Mouse (Mus musculus): ENCODE results near the gene Pigz.
A peak's percentile ranks its signal among the peaks of the same experiment; 100 is the strongest.
"Not testable (repeated sequence)": the region's sequence is repeated elsewhere in the genome, so short reads cannot be mapped to it uniquely, and the experiment has no call there.

Pigz gene

DNA sequence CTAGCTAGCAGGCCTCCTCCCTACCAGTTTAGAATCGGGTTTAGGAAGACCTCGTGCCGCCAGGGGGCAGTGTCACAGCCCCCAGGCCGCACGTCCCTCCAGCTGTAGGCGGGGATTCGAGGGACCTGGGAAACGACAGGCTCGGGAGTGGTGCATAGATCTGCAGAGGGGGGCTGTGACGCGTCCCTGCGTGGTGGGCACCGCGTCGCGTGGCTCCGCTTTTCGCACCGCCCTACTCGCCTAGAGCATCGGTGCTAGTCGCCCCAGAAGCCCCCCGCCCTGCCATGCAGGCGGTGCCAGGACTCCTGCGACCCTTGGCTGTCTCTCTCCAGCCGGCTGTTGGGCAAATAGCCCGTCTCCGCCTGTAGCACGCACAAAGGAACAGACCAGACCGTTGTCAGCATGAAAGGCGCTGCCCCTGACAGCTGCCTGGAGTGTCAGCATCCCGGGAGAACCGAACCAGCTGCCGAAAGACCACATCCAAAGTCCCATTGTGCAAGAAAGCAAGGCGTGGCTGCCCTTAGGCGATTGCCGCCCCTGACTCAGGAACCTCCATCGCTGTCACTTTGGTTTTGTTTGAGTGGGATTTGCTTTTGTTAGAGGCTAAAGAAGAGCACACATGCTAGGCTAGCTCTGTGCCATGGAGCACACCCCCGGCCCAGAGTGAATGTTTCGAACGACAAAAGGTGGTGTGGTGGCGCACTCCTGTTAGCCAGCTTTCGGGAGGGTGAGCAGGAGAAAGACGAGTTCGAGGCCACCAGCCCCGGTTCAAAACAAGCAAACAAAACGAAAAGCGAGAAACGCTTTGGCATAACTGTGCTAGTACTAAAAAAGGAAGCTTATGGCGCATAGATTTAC is 582 bp upstream of the Pigz start:
- peak; percentile 84 to 89 for DNase-seq

DNA sequence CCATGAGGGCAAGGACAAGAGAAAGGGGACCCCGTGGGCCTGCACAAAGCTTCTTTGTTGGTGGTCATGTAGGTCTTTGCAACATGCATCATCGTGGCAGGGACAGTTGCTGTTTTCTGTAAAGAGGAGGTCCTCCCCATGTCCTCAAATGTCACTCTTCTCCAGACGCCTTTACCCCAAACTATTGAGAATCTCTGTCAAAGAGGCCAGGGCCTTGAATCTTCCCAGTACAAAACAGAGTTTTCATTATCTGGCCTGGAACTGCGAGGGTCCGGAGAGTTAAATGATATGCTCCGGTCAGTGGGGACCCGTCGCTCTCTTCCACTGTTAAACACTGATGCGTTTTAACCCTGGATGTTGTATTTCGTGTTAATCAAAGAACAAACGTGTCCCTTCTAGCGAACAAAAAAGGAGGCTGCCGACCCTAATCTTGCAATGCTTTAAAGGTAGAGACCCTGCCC is 929 bp downstream of the Pigz start:
- DNase-seq, result no peak

DNA sequence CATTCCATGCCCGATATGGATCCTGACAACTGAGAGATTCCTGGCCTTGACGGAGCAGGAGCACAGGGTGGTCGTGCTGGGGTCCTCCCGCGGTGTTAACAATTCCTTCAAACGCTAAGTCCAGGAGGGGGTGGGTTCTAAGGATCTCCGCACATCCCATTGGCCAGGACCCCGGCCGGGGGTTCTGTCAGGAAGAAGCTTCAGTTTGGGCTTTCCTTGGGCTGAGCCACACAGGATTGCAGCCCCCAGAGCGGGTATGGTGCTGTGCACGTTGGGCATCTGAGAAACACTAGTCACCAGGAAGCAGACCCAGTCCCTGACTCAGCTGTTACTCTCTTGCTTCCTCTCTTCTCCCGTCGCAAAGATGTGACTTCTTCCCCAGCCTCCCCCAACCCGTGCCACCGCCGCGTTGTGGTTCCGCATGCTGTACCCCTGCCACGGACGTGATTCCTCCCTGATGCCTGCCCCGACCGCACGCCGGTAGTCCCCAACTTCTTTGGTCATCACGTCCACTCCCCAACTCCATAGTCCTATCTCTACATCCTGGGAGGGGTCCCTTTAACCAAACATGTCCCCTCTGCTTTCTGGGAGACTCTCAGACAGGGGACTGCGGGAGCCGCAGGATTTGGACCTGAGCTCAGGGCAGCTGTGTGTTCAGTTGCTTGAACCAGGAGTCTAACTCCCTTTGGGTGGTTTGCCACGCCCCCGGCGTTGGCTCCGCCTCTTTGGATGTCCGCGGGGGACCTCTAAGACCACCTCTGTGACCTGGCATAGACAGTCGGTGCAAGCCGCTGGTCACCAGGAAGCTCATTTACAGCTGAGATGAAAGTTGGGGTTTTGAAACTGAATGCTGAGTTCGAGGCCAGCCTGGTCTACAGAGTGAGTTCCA is 1.7 kb downstream of the Pigz start:
- DNase-seq, result no peak

DNA sequence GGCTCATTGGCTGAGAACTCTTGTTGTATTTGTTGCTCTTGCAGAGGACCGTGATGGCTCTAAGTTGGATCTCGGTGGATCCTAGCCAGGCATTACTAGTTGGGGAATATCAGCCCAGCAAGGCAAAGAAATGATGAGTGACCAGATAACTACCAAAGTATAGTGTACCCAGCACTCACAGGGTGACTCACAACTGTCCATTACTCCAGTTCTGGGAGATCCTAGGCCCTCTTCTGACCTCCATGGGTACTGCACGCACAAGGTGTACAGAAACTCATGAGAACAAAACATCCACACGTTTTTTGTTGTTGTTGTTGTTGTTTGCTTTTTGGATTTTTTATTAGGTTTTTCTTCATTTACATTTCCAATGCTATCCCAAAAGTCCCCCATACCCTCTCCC is 2.9 kb downstream of the Pigz start:
- DNase-seq, result no peak

DNA sequence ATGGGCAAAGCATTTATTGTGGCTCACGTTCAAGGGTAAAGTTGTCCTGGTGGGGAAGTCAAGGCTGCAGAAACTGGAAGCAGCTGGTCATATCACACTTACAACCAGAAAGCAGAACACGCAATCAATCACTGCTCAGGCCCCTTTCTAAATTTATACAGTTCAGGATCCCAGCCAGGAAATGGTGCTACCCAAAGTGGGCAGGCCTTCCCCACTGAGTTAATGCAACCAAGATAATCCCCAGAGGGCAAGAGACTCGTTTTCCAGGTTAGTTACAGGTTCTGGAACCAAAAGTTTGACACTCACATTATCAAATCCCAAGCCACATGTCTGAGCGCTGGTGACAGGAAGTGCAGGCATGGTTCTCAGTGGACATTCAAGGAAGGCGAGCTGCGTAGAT is 5.2 kb downstream of the Pigz start:
- DNase-seq, result no peak

DNA sequence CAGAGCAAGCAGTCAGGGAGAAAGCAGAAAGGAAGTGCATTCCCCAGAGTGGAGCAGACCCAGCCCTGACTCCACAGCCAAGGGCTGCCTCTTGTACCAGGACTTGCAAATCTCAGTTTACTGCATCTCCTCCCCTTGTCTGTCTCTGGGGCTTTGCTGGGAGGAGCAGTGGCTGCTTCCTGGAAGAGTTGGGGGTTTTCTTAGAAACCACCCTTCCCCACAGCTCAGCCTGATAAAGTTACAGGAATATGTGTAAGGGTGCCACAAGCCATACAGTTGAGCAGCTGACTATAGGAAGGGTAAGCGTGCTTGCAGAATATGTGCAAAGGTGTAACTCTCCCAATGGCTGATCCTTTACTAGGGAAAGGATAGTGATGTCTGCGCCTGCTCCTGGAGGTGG is 6.9 kb downstream of the Pigz start:
- no peak for DNase-seq

DNA sequence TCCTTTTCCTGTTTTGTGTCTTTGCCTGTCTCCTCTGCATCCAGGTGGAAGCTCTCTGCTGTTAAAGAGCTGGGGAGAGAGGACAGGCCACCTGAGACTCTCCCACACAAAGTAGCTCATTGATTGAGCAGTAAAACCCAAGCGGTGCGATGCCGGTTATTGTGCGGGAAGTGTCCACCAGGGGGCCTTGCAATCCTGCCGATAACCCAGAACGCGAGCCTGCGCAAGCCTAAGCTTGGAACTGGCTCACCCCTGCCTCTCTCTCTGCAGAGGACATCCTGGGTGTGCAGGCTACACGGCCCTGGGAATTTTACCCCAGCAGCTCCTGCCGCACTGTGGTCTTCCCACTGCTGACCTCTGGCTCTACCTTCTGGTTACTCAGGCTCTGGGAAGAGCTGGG is 10.3 kb downstream of the Pigz start:
- DNase-seq, result peak; percentile 62 to 68

DNA sequence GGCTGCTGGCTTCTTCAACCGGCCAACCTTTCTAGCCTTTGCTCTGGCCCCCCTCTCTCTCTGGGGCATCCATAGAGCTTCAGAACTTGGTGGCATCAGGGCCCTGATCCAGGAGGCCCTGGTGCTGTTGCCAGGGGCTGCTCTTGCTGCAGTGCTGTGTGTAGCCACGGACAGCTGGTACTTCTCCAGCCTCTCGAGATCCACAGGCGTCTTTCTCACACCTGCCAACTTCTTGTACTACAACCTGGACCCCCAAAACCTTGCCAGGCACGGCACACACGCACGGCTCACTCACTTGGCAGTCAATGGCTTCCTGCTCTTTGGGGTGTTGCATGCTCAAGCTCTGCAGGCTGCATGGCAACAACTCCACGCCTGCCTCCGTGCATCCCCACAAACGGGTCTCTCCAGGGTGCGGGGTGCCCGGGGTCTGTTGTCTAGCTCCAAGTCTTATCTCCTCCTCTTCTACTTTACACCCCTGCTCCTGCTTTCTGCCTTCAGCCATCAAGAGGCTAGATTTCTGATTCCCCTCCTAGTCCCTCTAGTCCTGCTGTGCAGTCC is 11.1 kb downstream of the Pigz start:
- DNase-seq, result no peak

DNA sequence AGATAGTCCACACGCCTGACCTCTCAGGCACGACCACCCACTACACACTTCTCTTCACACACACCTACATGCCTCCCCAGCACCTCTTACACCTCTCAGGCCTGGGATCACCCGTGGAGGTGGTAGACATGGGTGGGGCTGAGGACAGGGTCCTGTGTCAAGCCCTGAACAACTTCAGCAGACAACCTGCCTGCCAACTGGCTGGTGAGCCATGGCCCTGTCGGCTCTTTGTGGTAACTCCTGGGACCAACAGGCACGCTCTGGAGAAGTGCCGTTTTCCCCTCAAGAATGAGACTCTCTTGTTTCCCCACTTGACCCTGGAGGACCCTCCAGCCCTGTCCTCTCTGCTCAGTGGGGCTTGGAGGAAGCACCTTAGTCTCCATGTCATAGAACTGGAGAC is 11.7 kb downstream of the Pigz start:
- no peak for DNase-seq

DNA sequence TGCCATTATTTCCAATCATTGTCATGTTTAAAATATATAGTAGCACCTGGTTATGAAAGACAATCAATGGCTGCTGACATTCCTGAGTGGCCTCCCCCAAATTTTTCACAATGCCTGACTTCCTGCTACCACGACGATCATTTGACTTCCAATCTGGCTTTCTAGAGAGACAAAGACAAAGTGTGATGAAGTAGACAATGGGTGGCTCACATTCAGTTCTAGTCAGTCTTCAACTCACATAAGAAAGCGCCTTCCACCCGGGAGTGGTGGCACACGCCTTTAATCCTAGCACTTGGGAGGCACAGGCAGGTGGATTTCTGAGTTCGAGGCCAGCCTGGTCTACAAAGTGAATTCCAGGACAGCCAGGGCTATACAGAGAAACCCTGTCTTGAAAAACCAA is 12.3 kb downstream of the Pigz start:
- DNase-seq, result not testable (repeated sequence)

DNA sequence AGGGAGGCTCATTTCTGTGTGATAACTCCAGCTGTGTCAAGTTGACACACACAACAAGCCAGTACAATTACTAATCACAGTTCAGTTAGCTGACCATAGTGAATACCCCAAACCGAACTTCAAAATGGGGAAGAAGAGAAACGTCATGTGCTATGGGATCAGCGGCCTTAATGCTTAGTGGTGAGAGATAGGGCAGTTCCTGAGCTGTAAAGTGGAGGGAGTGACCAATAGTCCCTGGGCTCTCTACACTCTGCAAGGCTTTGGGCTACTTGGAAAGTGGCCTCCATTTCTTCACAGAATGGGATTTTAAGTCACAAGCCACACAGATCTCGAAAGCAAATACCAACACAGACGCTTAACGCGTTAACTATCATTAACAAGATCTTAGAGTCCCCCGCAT is 13.7 kb downstream of the Pigz start:
- no peak for DNase-seq

DNA sequence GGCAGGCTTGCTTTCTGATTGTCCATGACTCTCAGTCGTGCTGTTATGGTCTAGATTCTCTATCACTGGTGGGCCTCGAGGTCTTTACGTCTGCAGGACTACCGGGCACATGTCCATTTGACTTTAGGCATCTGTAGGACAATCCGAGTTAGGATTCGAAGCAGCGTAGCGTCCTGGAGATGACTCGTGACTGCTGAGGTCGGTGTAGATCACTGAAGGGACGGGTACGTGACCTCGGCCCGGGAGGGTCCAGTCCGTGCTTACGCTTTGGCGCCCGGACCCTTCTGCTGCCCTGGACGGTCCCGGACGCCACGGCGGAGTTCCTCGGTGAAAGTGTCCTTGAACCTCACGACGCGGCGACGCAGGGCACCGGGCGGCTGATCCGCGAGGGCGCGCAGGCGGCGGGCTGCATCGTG is 14.3 kb downstream of the Pigz start:
- DNase-seq, result no peak

DNA sequence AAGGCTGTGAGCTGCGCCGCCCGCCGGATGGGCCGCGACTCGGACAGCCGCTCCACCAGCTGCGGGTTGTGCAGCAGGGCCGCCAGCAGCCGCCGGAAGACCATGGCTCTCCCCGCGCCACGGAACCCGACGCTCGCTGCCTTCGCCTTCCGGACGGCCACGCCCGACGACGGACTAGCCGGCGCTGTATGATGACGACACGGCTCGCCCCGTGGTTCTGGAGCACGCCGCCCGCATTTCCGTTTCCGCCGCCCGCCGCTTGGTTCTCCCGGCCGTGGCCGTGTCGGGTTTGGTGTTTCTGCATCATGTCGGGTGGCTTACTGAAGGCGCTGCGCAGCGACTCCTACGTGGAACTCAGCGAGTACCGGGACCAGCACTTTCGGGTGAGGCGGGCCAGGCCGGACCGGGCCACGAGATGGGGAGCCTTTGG is 14.7 kb downstream of the Pigz start, which contains the start of the genes 0610012G03Rik and Ncbp2:
TSS of gene 0610012G03Rik (minus strand) at position 150 of the 430 bp plus-strand sequence.
TSS of gene Ncbp2 (plus strand) at position 169 of the 430 bp plus-strand sequence.
- peak; percentile 94 to 95 for DNase-seq

DNA sequence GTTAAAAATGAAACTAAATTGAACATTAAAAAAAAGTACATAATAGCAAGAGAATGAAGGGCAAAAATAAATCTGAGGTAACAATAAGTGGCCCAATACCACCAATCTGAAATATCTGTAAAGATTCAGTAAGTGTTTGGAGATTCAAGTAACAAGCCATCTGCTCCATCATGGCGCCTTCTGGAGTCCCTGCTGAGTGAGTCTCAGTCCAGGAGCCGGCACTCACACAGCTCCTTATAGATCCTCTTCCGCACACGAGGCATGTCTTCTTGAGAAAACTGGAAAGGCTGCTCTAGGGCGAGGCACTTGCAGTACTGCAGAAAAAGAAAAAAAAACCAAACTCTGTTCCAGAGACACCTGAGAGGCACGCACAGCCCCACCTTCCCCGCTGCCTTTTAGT is 29.6 kb downstream of the Pigz start:
- DNase-seq, result no peak

DNA sequence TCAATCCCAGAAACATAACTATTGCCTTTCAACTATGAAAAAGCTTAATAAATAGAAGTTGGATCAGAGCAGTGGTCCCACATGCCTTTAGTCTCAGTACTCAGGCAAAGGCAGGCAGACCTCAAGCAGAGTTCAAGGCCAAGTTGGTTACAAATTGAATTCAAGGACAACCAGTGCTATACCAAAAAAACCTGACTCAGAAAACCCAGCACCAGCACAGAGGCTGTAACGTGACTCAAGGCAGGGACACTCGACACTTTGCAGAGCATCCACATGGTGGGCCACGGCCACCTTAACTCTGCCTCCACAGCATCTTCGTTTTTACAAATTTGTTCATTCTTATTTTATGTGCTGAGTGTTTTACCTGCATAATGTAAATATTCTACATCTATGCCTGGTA is 41.6 kb downstream of the Pigz start:
- no peak for DNase-seq

DNA sequence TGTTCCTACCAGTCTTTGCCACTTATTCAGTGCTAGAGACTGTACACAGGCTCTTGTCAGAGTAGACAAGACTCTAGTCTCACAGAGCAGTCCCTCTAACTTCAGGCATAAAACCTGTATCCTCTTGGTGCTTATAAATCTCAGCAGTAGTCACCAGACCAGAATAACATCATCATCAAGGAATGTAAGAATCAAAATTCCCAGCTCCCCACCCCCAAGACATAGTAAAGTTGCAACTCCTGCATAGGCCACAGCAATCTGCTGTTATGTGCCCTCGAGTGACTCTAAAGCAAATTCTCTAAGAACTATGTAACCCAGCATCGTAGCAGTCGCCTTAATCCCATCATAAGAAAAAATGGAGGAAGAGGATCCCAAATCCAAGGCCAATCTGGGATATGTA is 45.9 kb downstream of the Pigz start:
- DNase-seq, result no peak

DNA sequence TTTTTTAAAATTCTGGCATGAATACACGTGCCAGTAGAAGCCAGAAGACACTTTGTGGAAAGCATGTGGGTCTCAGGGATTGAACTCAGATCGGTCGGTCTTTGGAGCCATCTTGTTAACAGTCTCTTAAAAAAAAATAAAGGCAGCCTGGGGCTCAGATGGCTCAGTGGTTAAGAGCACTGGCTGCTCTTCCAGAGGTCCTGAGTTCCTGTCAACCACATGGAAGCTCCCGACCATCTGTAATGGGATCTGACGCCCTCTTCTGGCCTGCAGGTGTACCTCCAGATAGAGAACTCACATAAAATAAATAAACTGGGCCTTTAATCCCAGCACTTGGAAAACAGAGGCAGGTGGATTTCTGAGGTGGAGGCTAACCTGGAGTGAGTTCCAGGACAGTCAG is 47.3 kb downstream of the Pigz start:
- DNase-seq, result no peak

DNA sequence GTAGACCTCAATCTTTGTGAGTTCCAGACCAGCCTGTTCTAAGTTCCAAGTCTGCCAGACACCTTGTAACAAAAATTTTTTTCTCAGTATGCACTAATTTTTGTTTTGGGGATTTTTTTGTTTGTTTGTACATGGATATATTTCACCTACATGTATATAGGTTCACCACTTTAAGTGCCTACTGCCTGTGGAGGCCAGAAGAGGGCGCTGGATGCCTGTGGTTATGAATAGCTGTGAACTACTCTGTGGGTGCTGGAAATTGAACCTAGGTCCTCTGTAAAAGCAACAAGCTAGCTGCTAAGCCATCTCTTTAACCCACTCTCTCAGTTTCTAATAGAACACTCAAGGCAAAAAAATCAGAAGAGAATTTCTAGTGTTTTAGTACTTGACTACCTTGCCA is 58.4 kb downstream of the Pigz start:
- DNase-seq, result no peak

DNA sequence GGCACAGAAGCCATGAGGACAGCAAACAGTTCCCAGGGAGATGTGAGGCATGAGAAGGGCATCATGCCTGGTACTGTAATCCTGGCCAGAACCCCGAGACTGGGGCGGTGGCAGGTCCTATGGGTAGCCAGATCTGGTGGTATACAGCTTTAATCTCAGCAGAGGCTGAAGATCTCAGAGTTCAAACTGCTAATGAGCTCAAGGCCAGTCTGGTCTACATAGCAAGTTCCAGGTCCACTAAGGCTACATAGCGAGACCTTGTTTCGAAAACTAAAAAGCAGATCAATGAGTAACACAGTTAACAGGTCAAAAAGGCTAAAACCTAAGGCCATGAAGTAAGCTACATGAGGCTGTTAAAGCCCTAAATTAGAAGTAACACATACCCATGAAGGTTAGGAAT is 59.5 kb downstream of the Pigz start:
- no peak for DNase-seq

DNA sequence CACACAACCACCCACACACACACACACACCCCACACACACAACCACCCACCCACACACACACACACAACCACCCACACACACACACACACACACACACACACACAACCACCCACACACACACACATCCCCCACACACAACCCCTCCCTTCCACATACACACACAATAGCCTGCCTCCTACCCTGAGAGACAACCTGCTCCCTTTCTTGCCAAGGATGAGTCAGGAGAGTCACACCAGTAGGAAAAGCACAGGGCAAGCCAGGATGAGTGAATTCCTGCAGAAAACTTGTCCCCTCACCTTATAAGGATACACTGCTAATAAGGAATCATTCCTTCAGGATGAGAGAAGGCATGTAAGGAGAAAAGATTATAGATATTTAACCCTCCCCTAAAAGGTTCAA is 60.3 kb downstream of the Pigz start:
- no peak for DNase-seq
